Mouse (Mus musculus) forebrain, embryonic 12.5 days (tissue): ENCODE data around the gene Denr. TPM values are rescaled to one million over a fixed set of nuclear protein-coding genes. Genes with fewer than 3 reads are reported as not detected.

Experiments used
- ATAC-seq: fragments of 200-750 bp; cut with Nextera tagmentation; 2 replicates; pipeline ENCODE4 v1.8.0; 2017; ENCODE audit warnings: moderate TSS enrichment; ENCODE audit not compliant: low FRiP score
- H3K27ac ChIP-seq: fragments of 300-500 bp; sonication (generic); 2 replicates; pipeline ENCODE4 v1.5.1; 2016; ENCODE audit warnings: mild to moderate bottlenecking
- H3K27me3 ChIP-seq: fragments of 300-500 bp; sonication (generic); 2 replicates; pipeline ENCODE4 v1.6.1; 2016; ENCODE audit warnings: mild to moderate bottlenecking
- H3K36me3 ChIP-seq: fragments of 300-500 bp; sonication (generic); replicated peaks from 2 replicates; pipeline ENCODE4 v1.6.1; 2016; ENCODE audit warnings: mild to moderate bottlenecking
- H3K4me1 ChIP-seq: fragments of 300-500 bp; sonication (generic); 2 replicates; pipeline ENCODE4 v1.6.1; 2016
- H3K4me2 ChIP-seq: fragments of 300-500 bp; sonication (generic); 2 replicates; pipeline ENCODE4 v1.6.1; 2016; ENCODE audit warnings: mild to moderate bottlenecking, moderate library complexity
- H3K4me3 ChIP-seq: fragments of 300-500 bp; sonication (generic); replicated peaks from 2 replicates; pipeline ENCODE4 v1.5.1; 2016; ENCODE audit warnings: mild to moderate bottlenecking
- H3K9ac ChIP-seq: fragments of 300-500 bp; sonication (generic); 2 replicates; pipeline ENCODE4 v1.6.1; 2016; ENCODE audit warnings: mild to moderate bottlenecking
- H3K9me3 ChIP-seq: fragments of 300-500 bp; sonication (generic); 2 replicates; pipeline ENCODE4 v1.6.1; 2016
- WGBS: fragments of 180-500 bp; shearing (Covaris S2); methylation state at CpG from one replicate; pipeline ENCODE4 v1.1.7; 2016; 5-methylcytosine and 5-hydroxymethylcytosine counted together
- polyA plus RNA-seq: library from polyadenylated mRNA; unstranded; fragments of >200 nt; fragmentation: Nextera tagmentation; extraction: Ambion mirVana; gene quantifications from 2 replicates; pipeline ENCODE4 v1.2.1, GENCODE M21; 2016

Gene Denr
- polyA plus RNA-seq, 1 experiment from 2014 or later = 171 TPM

GRCm38 (mm10) chr5:123957213-123957612, 50.2 kb downstream of the Denr start:
- Histone ChIP-seq H3K27me3 (no peaks in the 10 kb centered on the region), H3K27ac (no peak overlapping the region), H3K9ac (no peak overlapping the region), H3K36me3 (no peaks in the 10 kb centered on the region), H3K9me3 (no peaks in the 10 kb centered on the region), H3K4me2 (no peak overlapping the region), H3K4me3 (no peak overlapping the region), H3K4me1 (no peaks in the 10 kb centered on the region)
- 86% methylated on average over 8 of the region's 8 CpGs for WGBS
- no peak for ATAC-seq

- no peak overlapping the region for H3K27ac ChIP-seq
Measured at GRCm38 (mm10) chr5:123959018-123959417, 52.0 kb downstream of the Denr start.

DNA sequence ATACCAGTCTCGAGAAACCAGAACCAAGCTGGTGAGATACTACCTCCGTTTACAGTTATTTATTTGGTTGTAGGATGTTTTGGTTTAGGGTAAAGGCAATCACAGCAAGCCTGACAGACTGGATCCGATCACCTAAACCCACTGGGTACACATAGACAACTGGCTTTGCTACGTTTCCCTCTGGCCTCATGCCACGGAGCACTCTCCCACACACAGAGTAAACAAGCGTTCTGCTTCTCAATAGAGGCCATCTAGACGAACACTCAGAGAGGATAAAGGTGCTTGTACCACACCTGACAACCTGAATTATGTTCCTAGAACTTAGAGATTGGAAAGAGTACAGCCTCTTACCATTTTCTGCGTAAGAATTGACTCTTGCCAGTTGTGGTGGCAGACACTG, 53.2 kb downstream of the Denr start:
- Histone ChIP-seq H3K4me3 (no peak overlapping the region), H3K9ac (no peak overlapping the region), H3K36me3 (no peaks in the 10 kb centered on the region), H3K27ac (no peak overlapping the region), H3K9me3 (no peaks in the 10 kb centered on the region), H3K4me2 (no peak overlapping the region), H3K4me1 (no peaks in the 10 kb centered on the region), H3K27me3 (no peaks in the 10 kb centered on the region)
- no peak for ATAC-seq
- 86% methylated on average over 8 of the region's 8 CpGs for WGBS

More at GRCm38 (mm10) chr5:123959018-123959417, 52.0 kb downstream of the Denr start:
- H3K4me2 ChIP-seq = no peak overlapping the region
- WGBS = 73% methylated on average over 3 of the region's 3 CpGs
- H3K9me3 ChIP-seq = no peaks in the 10 kb centered on the region
- no peak overlapping the region for H3K9ac ChIP-seq
- H3K4me3 ChIP-seq = no peak overlapping the region
- H3K36me3 ChIP-seq = no peaks in the 10 kb centered on the region
- no peak for ATAC-seq
- H3K27me3 ChIP-seq = no peaks in the 10 kb centered on the region
- H3K4me1 ChIP-seq = no peaks in the 10 kb centered on the region

GRCm38 (mm10) chr5:123961046-123961445, 54.1 kb downstream of the Denr start:
- no peak for ATAC-seq
- H3K4me1 ChIP-seq = no peaks in the 10 kb centered on the region
- no peak overlapping the region for H3K9ac ChIP-seq
- H3K9me3 ChIP-seq = no peaks in the 10 kb centered on the region
- H3K4me3 ChIP-seq = no peak overlapping the region
- no peak overlapping the region for H3K4me2 ChIP-seq
- H3K27me3 ChIP-seq = no peaks in the 10 kb centered on the region
- whole genome bisulfite sequencing = 89% methylated on average over 11 of the region's 12 CpGs
- H3K27ac ChIP-seq = no peak overlapping the region
- no peaks in the 10 kb centered on the region for H3K36me3 ChIP-seq

- Histone ChIP-seq H3K4me1 (no peaks in the 10 kb centered on the region), H3K27ac (no peak overlapping the region), H3K4me2 (no peak overlapping the region), H3K27me3 (no peaks in the 10 kb centered on the region), H3K36me3 (no peaks in the 10 kb centered on the region), H3K9me3 (no peaks in the 10 kb centered on the region), H3K4me3 (no peak overlapping the region), H3K9ac (no peak overlapping the region)
- no peak for ATAC-seq
- WGBS = 95% methylated on average over 4 of the region's 4 CpGs
Measured at GRCm38 (mm10) chr5:123964208-123964607, 57.2 kb downstream of the Denr start.

GRCm38 (mm10) chr5:123966759-123967158, 59.8 kb downstream of the Denr start:
- Histone ChIP-seq H3K27me3 (peaks cover 5% of the 10 kb centered on the region; the same call in 1 of the 2 replicates), H3K27ac (no peak overlapping the region), H3K4me2 (no peak overlapping the region), H3K9ac (no peak overlapping the region), H3K4me1 (no peaks in the 10 kb centered on the region), H3K4me3 (no peak overlapping the region), H3K9me3 (no peaks in the 10 kb centered on the region), H3K36me3 (no peaks in the 10 kb centered on the region)
- ATAC-seq = no peak
- 90% methylated on average over 2 of the region's 2 CpGs for WGBS

- Histone ChIP-seq H3K27ac (no peak overlapping the region), H3K27me3 (peaks cover 16% of the 10 kb centered on the region), H3K9ac (no peak overlapping the region), H3K4me3 (no peak overlapping the region), H3K4me2 (no peak overlapping the region), H3K4me1 (peaks cover 5% of the 10 kb centered on the region), H3K36me3 (no peaks in the 10 kb centered on the region), H3K9me3 (no peaks in the 10 kb centered on the region)
- 92% methylated on average over 5 of the region's 5 CpGs for WGBS
- ATAC-seq = no peak
Measured at GRCm38 (mm10) chr5:123968468-123968867, 61.5 kb downstream of the Denr start.

- Histone ChIP-seq H3K36me3 (no peaks in the 10 kb centered on the region), H3K4me3 (no peak overlapping the region), H3K9ac (no peak overlapping the region), H3K27me3 (peaks cover 17% of the 10 kb centered on the region), H3K4me1 (peaks cover 6% of the 10 kb centered on the region), H3K4me2 (no peak overlapping the region), H3K27ac (no peak overlapping the region), H3K9me3 (no peaks in the 10 kb centered on the region)
- no peak for ATAC-seq
- WGBS = 68% methylated on average over 8 of the region's 8 CpGs
Measured at GRCm38 (mm10) chr5:123969216-123969615, 62.2 kb downstream of the Denr start.

- WGBS = 89% methylated on average over 4 of the region's 4 CpGs
- ATAC-seq = no peak
- H3K4me2 ChIP-seq = no peak overlapping the region
Measured at GRCm38 (mm10) chr5:123970576-123970975, 63.6 kb downstream of the Denr start.

DNA sequence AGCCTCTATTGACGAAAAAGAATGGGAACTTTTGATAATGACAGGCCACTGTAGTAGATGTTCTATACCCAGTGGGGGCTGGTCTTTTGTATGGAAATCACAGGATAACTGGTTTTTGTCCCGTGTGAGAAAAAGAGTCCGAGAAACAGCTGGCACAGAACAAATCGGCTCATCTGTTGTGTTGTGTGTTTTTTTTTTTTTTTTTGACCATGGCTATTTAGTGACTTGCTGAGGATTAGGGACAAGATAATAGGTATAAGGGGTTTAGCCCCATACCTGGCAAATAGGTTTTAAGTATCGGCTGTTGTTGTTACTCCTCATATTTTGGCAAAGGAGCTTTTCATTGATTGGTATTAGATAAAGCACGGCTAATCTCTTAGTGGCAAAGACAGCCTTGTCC, 65.5 kb downstream of the Denr start:
- H3K4me3 ChIP-seq = no peak overlapping the region
- no peaks in the 10 kb centered on the region for H3K36me3 ChIP-seq
- 68% methylated on average over 6 of the region's 6 CpGs for WGBS
- no peak overlapping the region for H3K9ac ChIP-seq
- no peak overlapping the region for H3K4me2 ChIP-seq
- H3K27me3 ChIP-seq = peaks cover 36% of the 10 kb centered on the region
- no peaks in the 10 kb centered on the region for H3K9me3 ChIP-seq
- H3K27ac ChIP-seq = no peak overlapping the region
- H3K4me1 ChIP-seq = peaks cover 13% of the 10 kb centered on the region
- ATAC-seq = no peak

More at GRCm38 (mm10) chr5:123970576-123970975, 63.6 kb downstream of the Denr start:
- H3K36me3 ChIP-seq = no peaks in the 10 kb centered on the region
- H3K9ac ChIP-seq = no peak overlapping the region
- peaks cover 27% of the 10 kb centered on the region for H3K27me3 ChIP-seq
- no peaks in the 10 kb centered on the region for H3K9me3 ChIP-seq
- peaks cover 13% of the 10 kb centered on the region for H3K4me1 ChIP-seq
- H3K4me3 ChIP-seq = no peak overlapping the region
- H3K27ac ChIP-seq = no peak overlapping the region

DNA sequence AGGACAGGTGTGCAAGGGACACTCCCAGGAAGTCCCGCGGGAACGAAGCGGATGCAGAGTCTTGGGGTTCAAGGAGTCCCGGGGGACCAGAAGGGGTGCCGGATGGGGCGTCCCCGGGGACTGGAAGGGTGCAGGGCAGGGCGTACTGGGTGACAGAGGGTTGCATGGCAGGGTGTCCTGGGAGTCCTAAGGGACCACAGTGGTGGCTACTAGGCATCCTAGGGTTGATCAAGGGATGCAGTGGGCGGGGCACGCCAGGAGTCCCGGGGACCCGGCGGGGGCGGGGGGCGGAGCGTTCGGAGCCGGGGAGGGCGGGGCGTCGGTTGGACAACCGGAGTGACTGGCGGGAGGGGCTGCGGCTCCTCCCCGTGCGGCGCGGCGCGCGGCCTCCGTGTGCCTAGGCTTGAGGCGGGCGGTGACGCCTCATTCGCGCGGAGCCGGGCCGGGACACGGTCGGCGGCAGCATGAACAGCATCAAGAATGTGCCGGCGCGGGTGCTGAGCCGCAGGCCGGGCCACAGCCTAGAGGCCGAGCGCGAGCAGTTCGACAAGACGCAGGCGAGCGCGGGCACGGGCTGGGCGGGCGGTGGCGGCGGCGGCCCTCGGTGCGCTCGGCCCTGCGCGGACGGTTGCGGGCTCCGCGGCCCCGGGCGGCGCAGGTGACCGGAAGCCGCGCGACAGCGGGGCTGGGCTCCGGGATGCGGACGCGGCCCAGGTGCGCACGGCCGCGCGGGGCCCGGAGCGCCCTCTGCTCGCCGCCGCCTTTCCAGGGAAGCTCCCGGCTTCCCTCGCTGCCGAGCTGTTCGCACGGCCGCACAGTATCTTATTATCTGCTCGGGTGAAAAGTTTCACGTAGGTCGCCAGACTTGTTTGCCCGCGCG, 66.6 kb downstream of the Denr start, which contains the start of gene Hip1r:
Gene Hip1r (plus strand): TSS at position 330 of the 880 bp plus-strand sequence.
- Histone ChIP-seq H3K4me3 (peak within 1 kb of the TSS; percentile 80), H3K4me1 (peaks cover 13% of the 10 kb centered on the region), H3K4me2 (peak within 1 kb of the TSS; percentile 94), H3K36me3 (no peaks in the 10 kb centered on the region), H3K27ac (0 out of 2 replicates have a peak within 1 kb of the TSS, but pooled peaks have one; percentile 32), H3K27me3 (peaks cover 36% of the 10 kb centered on the region), H3K9ac (peak within 1 kb of the TSS; percentile 81), H3K9me3 (no peaks in the 10 kb centered on the region)
- WGBS = under 1% methylated on average over 103 of the region's 106 CpGs
- ATAC-seq = peak; percentile 83

DNA sequence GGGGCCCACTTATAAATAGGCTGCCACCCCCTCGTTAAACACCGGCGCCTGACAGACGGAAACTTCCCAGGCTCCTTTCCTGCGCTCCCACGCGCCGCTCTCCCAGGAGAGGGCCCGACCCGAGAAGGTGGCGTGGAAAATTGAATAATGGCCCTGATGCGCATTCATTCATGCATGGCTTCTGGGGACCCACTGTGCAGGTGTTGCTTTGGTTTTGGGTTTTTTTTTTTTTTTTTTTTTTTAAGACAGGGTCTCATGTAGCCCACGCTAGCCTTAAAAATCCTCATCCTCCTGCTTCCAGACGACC, 67.2 kb downstream of the Denr start:
- Histone ChIP-seq H3K27ac (no peak overlapping the region), H3K27me3 (peaks cover 36% of the 10 kb centered on the region), H3K4me1 (peaks cover 13% of the 10 kb centered on the region), H3K4me3 (peak overlapping the region; percentile 80), H3K36me3 (no peaks in the 10 kb centered on the region), H3K4me2 (peak overlapping the region; percentile 94), H3K9ac (peak overlapping the region; percentile 81), H3K9me3 (no peaks in the 10 kb centered on the region)
- 0 out of 2 replicates have a peak, but pooled peaks have one; percentile 14 for ATAC-seq
- WGBS = under 1% methylated on average over 14 of the region's 14 CpGs

GRCm38 (mm10) chr5:123974616-123975111, 67.7 kb downstream of the Denr start:
- Histone ChIP-seq H3K4me1 (peaks cover 13% of the 10 kb centered on the region), H3K4me3 (peak overlapping the region; percentile 80)
- no peak for ATAC-seq

More at GRCm38 (mm10) chr5:123974616-123975111, 67.7 kb downstream of the Denr start:
- H3K4me2 ChIP-seq = peak overlapping the region; percentile 94
- WGBS = 31% methylated on average over 11 of the region's 11 CpGs
- H3K9me3 ChIP-seq = no peaks in the 10 kb centered on the region
- no peak overlapping the region for H3K27ac ChIP-seq
- peaks cover 36% of the 10 kb centered on the region for H3K27me3 ChIP-seq
- H3K36me3 ChIP-seq = no peaks in the 10 kb centered on the region
- peak overlapping the region; percentile 81; the same call in 1 of the 2 replicates for H3K9ac ChIP-seq
